Mouse (Mus musculus): Measurements from ENCODE around the gene Cyb5rl.

DNA sequence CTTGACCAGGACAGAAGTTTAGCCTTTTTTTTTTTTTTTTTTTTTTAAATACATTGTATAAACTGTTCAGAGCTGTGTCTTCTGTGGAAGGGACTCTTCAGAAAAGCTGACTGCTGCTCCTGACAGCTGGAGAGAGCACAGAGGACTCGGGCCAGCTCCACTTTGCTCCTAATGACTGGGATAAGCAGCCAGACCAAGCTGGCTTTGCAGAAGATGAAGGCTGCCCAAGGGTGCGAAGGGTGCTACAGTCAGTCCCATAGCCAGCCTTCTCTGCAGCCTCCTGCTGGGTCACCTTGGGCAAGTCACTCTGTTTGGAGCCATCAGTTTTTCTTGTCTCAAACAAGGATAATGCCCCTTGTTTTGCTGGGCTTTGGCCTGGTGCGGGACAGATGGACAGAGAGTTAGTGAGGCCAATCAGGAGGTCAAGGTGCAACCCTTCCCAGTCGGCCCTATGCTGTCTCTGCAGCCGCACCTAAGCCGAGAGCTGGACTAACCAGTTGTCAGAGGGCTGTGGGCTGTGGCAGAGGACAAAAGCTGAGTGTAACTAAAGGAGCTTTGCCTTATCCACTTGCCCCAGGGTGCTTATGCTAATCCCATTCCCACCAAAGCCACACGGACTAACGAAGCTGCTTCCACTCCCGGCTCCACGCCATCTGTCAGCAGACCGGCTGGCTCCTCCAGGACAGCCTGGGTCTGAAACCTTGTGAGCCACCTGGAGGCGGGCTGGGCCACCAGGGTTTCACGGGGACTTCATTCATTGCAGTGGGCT is 61.3 kb downstream of the Cyb5rl start:
- TF ChIP-seq MAFK (IDR thresholded peaks at IDR 0.05; ENCODE audit: insufficient read depth, low read depth, low read length) = no peak
- no peak for TF ChIP-seq HCFC1 (IDR thresholded peaks at IDR 0.05; ENCODE audit: borderline replicate concordance, insufficient read depth, low read length)
- TF ChIP-seq ZC3H11A (IDR thresholded peaks at IDR 0.05; ENCODE audit: borderline replicate concordance, low read depth, low read length) = no peak
- no peak for TF ChIP-seq ZNF384 (IDR thresholded peaks at IDR 0.05; ENCODE audit: low read depth, low read length)

All from ES-E14 (cell line).